10 mouse cellular contexts compared by ENCODE assay signal in genomic region chr2:154659070-154659469, GRCm38 (mm10). TPM values are rescaled to one million over a fixed set of nuclear protein-coding genes. Genes with fewer than 3 reads are reported as not detected.
DNase-seq lines count a peak whose midpoint lies in the region; ATAC-seq and TF ChIP-seq lines count a peak whose summit lies in the region.
"Had no signal": no experiment of that assay in that cellular context is flagged by ENCODE, and none has a peak within 500 bp of the region (broad histone marks: within the 10 kb centered on the region; RNA-seq: fewer than 3 reads in every experiment).

No protein-coding gene starts in this region.

- no peak overlapping the region for H3K27ac ChIP-seq in cerebellum, adult 2 months (ENCODE audit: insufficient read depth, low read length)
- peak overlapping the region; percentile 30; the same call in 1 of the 2 replicates for H3K27ac ChIP-seq in lung, embryonic 14.5 days (ENCODE audit: low read depth)
- H3K27ac ChIP-seq in hindbrain, postnatal 0 days, result peak overlapping the region; percentile 56; the same call in 1 of the 2 replicates
- no peak overlapping the region for H3K27ac ChIP-seq in neural tube, embryonic 12.5 days

- H3K4me1 ChIP-seq in cerebellum, adult 2 months (ENCODE audit: control insufficient read depth, insufficient read depth, low read length), result peaks cover 13% of the 10 kb centered on the region; the same call in 1 of the 2 replicates
- H3K4me1 ChIP-seq in lung, embryonic 14.5 days (ENCODE audit: insufficient read depth), result peaks cover 4% of the 10 kb centered on the region
- H3K4me1 ChIP-seq in hindbrain, postnatal 0 days (ENCODE audit: insufficient read depth, low read length), result peaks cover 15% of the 10 kb centered on the region
- H3K4me1 ChIP-seq in neural tube, embryonic 12.5 days, result peaks cover 22% of the 10 kb centered on the region

- TF ChIP-seq POLR2A in cerebellum, adult 2 months (IDR thresholded peaks at IDR 0.05; ENCODE audit: borderline replicate concordance, insufficient read depth, low read length), result no peak

- no peaks in the 10 kb centered on the region for H3K9me3 ChIP-seq in lung, embryonic 14.5 days (ENCODE audit: low read depth, low read length)
- H3K9me3 ChIP-seq in hindbrain, postnatal 0 days (ENCODE audit: low read length), result no peaks in the 10 kb centered on the region
- no peaks in the 10 kb centered on the region for H3K9me3 ChIP-seq in neural tube, embryonic 12.5 days

- H3K4me3 ChIP-seq in cerebellum, adult 2 months (replicated peaks; ENCODE audit: insufficient read depth, low read depth, low read length), result peak overlapping the region; percentile 11
- no peak overlapping the region; the same call in 1 of the 2 replicates for H3K4me3 ChIP-seq in lung, embryonic 14.5 days (ENCODE audit: low read depth, low read length)
- H3K4me3 ChIP-seq in hindbrain, postnatal 0 days (ENCODE audit: low read length), result peak overlapping the region; percentile 91; the same call in 1 of the 2 replicates
- no peak overlapping the region for H3K4me3 ChIP-seq in neural tube, embryonic 12.5 days

- 77% methylated on average over 4 of the region's 4 CpGs for WGBS in cerebellum, adult 2 months
- 72% methylated on average over 4 of the region's 4 CpGs for WGBS in lung, embryonic 14.5 days
- 70% methylated on average over 4 of the region's 4 CpGs for WGBS in hindbrain, postnatal 0 days
- WGBS in neural tube, embryonic 12.5 days, result 92% methylated on average over 4 of the region's 4 CpGs

- no peaks in the 10 kb centered on the region for H3K27me3 ChIP-seq in cerebellum, adult 2 months (ENCODE audit: control insufficient read depth, insufficient read depth, low read length)
- H3K27me3 ChIP-seq in lung, embryonic 14.5 days (ENCODE audit: insufficient read depth, low read length), result no peaks in the 10 kb centered on the region
- no peaks in the 10 kb centered on the region for H3K27me3 ChIP-seq in hindbrain, postnatal 0 days (ENCODE audit: insufficient read depth, low read length)
- H3K27me3 ChIP-seq in neural tube, embryonic 12.5 days (replicated peaks), result no peaks in the 10 kb centered on the region

- intact Hi-C loops in left cerebral cortex, postnatal 36 days (cut with DNase I), result loop anchor here (5.0 kb wide), 1 partner anchor 233 kb away; the partner anchor contains the start of gene Eif2s2

- H3K4me2 ChIP-seq in lung, embryonic 14.5 days, result peak overlapping the region; percentile 84
- peak overlapping the region; percentile 89 for H3K4me2 ChIP-seq in hindbrain, postnatal 0 days (ENCODE audit: low read depth, low read length)
- peak overlapping the region; percentile 91 for H3K4me2 ChIP-seq in neural tube, embryonic 12.5 days (replicated peaks)

- peak overlapping the region; percentile 90; the same call in 1 of the 2 replicates for H3K9ac ChIP-seq in lung, embryonic 14.5 days
- H3K9ac ChIP-seq in hindbrain, postnatal 0 days (replicated peaks; ENCODE audit: low read length), result 0 out of 2 replicates have a peak overlapping the region, but pooled peaks have one; percentile 24
- H3K9ac ChIP-seq in neural tube, embryonic 12.5 days, result peak overlapping the region; percentile 86; the same call in 1 of the 2 replicates

- no peak for TF ChIP-seq CTCF in cerebellum, adult 2 months (IDR thresholded peaks at IDR 0.05; ENCODE audit: borderline replicate concordance, insufficient read depth, low read depth, low read length)
- TF ChIP-seq CTCF in lung, embryonic 14.5 days (IDR thresholded peaks at IDR 0.05; ENCODE audit: low read depth), result no peak
- TF ChIP-seq CTCF in hindbrain, postnatal 0 days (IDR thresholded peaks at IDR 0.05; ENCODE audit: low read depth), result no peak

- H3K36me3 ChIP-seq in lung, embryonic 14.5 days (ENCODE audit: insufficient read depth), result peaks cover 22% of the 10 kb centered on the region; the same call in 1 of the 2 replicates
- H3K36me3 ChIP-seq in hindbrain, postnatal 0 days (ENCODE audit: insufficient read depth, low read length), result no peaks in the 10 kb centered on the region
- H3K36me3 ChIP-seq in neural tube, embryonic 12.5 days, result peaks cover 15% of the 10 kb centered on the region; the same call in 1 of the 2 replicates

- no peak for ATAC-seq in lung, embryonic 14.5 days (ENCODE audit: insufficient read depth)
- ATAC-seq in hindbrain, postnatal 0 days, result no peak
- no peak for ATAC-seq in neural tube, embryonic 12.5 days (ENCODE audit: low FRiP score, low read depth)
- ATAC-seq: inflammation-experienced regulatory T-cells, adult 6 months had no signal

- no peak for DNase-seq in cerebellum, adult 2 months
- DNase-seq in cerebellum, adult 9-11 months, result no peak
- no peak for DNase-seq in lung, embryonic 14.5 days
- no peak for DNase-seq in lung, postnatal 4 days
- no peak for DNase-seq in hindbrain, postnatal 0 days (ENCODE audit: low spot score)
- DNase-seq in left cerebral cortex, postnatal 36 days (ENCODE audit: low spot score in 2 of 2), result no peak
- no peak for DNase-seq in cerebellum, postnatal 25 days
- DNase-seq: cerebellum, adult 8-10 months had no signal

RNA-seq across cellular contexts. Expression of gene Chmp4b, which starts 7.6 kb away (rescaled TPM):
- polyA plus RNA-seq in cerebellum, adult 2 months (2012; rRNA removed), result 307 and 356 TPM in 2 replicates
- polyA plus RNA-seq in lung, embryonic 14.5 days (2014; fragmentation: Nextera tagmentation; extraction: Ambion mirVana), result 14.9 and 15.0 TPM in 2 replicates
- total RNA-seq in hindbrain, postnatal 0 days (2014; rRNA removed), result 113 and 151 TPM in 2 replicates
- polyA plus RNA-seq in hindbrain, postnatal 0 days (2015; fragmentation: Nextera tagmentation; extraction: Ambion mirVana), result 35.9 and 36.5 TPM in 2 replicates
- polyA plus RNA-seq in neural tube, embryonic 12.5 days (2016; fragmentation: Nextera tagmentation; extraction: Ambion mirVana), result 21.8 and 29.4 TPM in 2 replicates
- 100 to 1,000 TPM; 202 to 234 TPM for total RNA-seq in left cerebral cortex, postnatal 36 days (2021)

RNA-seq across cellular contexts. Expression of gene 4930519P11Rik, which starts 45.8 kb away (rescaled TPM):
- not detected in 2 replicates for polyA plus RNA-seq in cerebellum, adult 2 months (2012; rRNA removed)
- polyA plus RNA-seq in lung, embryonic 14.5 days (2014; fragmentation: Nextera tagmentation; extraction: Ambion mirVana), result 0.72 and 0.83 TPM in 2 replicates
- not detected in 2 replicates for total RNA-seq in hindbrain, postnatal 0 days (2014; rRNA removed)
- polyA plus RNA-seq in hindbrain, postnatal 0 days (2015; fragmentation: Nextera tagmentation; extraction: Ambion mirVana), result 0.54 TPM in 1 of 2 replicates, not detected in the other
- 0.46 and 0.58 TPM in 2 replicates for polyA plus RNA-seq in neural tube, embryonic 12.5 days (2016; fragmentation: Nextera tagmentation; extraction: Ambion mirVana)
- not detected for total RNA-seq in left cerebral cortex, postnatal 36 days (2021)
- polyA plus RNA-seq: inflammation-experienced regulatory T-cells, adult 6 months had no signal

RNA-seq across cellular contexts. Expression of gene Zfp341, which starts 46.0 kb away (rescaled TPM):
- 11.5 and 13.3 TPM in 2 replicates for polyA plus RNA-seq in cerebellum, adult 2 months (2012; rRNA removed)
- polyA plus RNA-seq in lung, embryonic 14.5 days (2014; fragmentation: Nextera tagmentation; extraction: Ambion mirVana), result 1.0 and 1.1 TPM in 2 replicates
- total RNA-seq in hindbrain, postnatal 0 days (2014; rRNA removed), result 7.0 and 8.5 TPM in 2 replicates
- polyA plus RNA-seq in hindbrain, postnatal 0 days (2015; fragmentation: Nextera tagmentation; extraction: Ambion mirVana), result 1.5 and 1.6 TPM in 2 replicates
- polyA plus RNA-seq in neural tube, embryonic 12.5 days (2016; fragmentation: Nextera tagmentation; extraction: Ambion mirVana), result 0.82 and 1.1 TPM in 2 replicates
- total RNA-seq in left cerebral cortex, postnatal 36 days (2021), result 10 to 100 TPM; 11.8 to 12.9 TPM

RNA-seq across cellular contexts. Expression of gene Pxmp4, which starts 55.6 kb away (rescaled TPM):
- 14.8 and 14.9 TPM in 2 replicates for polyA plus RNA-seq in cerebellum, adult 2 months (2012; rRNA removed)
- polyA plus RNA-seq in lung, embryonic 14.5 days (2014; fragmentation: Nextera tagmentation; extraction: Ambion mirVana), result 24.1 and 25.9 TPM in 2 replicates
- 24.8 and 31.1 TPM in 2 replicates for total RNA-seq in hindbrain, postnatal 0 days (2014; rRNA removed)
- polyA plus RNA-seq in hindbrain, postnatal 0 days (2015; fragmentation: Nextera tagmentation; extraction: Ambion mirVana), result 21.9 and 24.1 TPM in 2 replicates
- polyA plus RNA-seq in neural tube, embryonic 12.5 days (2016; fragmentation: Nextera tagmentation; extraction: Ambion mirVana), result 16.5 TPM in 2 replicates
- 10 to 100 TPM; 12.4 to 13.9 TPM for total RNA-seq in left cerebral cortex, postnatal 36 days (2021)

Comparison
In these comparisons a context has a peak if more than half of its experiments do, and no peak if none do; other contexts are left out.
1. H3K27ac ChIP-seq: peak in lung, embryonic 14.5 days (single experiment) and hindbrain, postnatal 0 days (single experiment); none in cerebellum, adult 2 months (single experiment) and neural tube, embryonic 12.5 days (single experiment).
2. H3K4me3 ChIP-seq: peak in cerebellum, adult 2 months (single experiment) and hindbrain, postnatal 0 days (single experiment); none in lung, embryonic 14.5 days (single experiment) and neural tube, embryonic 12.5 days (single experiment).
3. H3K9ac ChIP-seq: peak in every context shown above with its lines; median percentile 90 in lung, embryonic 14.5 days; 86 in neural tube, embryonic 12.5 days; 24 in hindbrain, postnatal 0 days.
4. Peak in every context shown above with its lines, with median percentiles within 50 percentile points of each other: H3K4me2 ChIP-seq.